Mouse (Mus musculus): ENCODE results near the gene Rnf115.
A peak's percentile ranks its signal among the peaks of the same experiment; 100 is the strongest.

GRCm38 (mm10) chr3:96812395-96813091 lies 85.1 kb downstream of the Rnf115 start:
- peak; percentile 47; the same call in 1 of the 2 replicates for TF ChIP-seq CTCF (IDR thresholded peaks at IDR 0.05; ENCODE audit: borderline replicate concordance, insufficient read depth, low read depth, low read length)
- TF ChIP-seq POLR2A (IDR thresholded peaks at IDR 0.05; ENCODE audit: borderline replicate concordance, insufficient read depth, low read length) = no peak
